Mouse (Mus musculus) kidney, adult 2 months (tissue): ENCODE measurements at regions not wholly inside any gene's neighbourhood (a gene's known extent, or its start where the extent isn't known, plus 50 kb on each side); places are given as distances from the start of the nearest gene placed in this dataset.

Experiments
- CTCF ChIP-seq: fragments of 200-500 bp; conservative IDR thresholded peaks from 2 replicates; pipeline ENCODE4 v1.5.1; 2011; ENCODE audit warnings: low read depth, mild to moderate bottlenecking, control low read depth, low read length, moderate library complexity, mixed read lengths; ENCODE audit not compliant: insufficient read depth, insufficient read length
- POLR2A ChIP-seq: fragments of 200-500 bp; IDR thresholded peaks from one replicate; pipeline ENCODE4 v1.6.1; 2011; ENCODE audit warnings: low read depth, low read length, control low read depth

GRCm38 (mm10) chr2:109520471-109520870 is 154.0 kb upstream of the Bdnf start:
- TF ChIP-seq POLR2A, result no peak
- no peak for TF ChIP-seq CTCF
